Mouse (Mus musculus) gastrocnemius, postnatal 10 days (tissue): ENCODE results near the gene Pknox1. TPM values are rescaled to one million over a fixed set of nuclear protein-coding genes. Genes with fewer than 3 reads are reported as not detected.
"Not testable (repeated sequence)": the region's sequence is repeated elsewhere in the genome, so short reads cannot be mapped to it uniquely, and the experiment has no call there.

ENCODE experiments used
- DNase-seq: peaks from one replicate; pipeline ENCODE4 v3.0.0; 2021; ENCODE audit warnings: mixed read lengths
- long read RNA-seq, 2 experiments: library from polyadenylated mRNA; stranded (forward); transcript quantifications; one replicate each; pipeline ENCODE4 v2.0.0; 2021
- total RNA-seq, 2 experiments: library from RNA; stranded (reverse); gene quantifications; 2 replicates each; pipeline ENCODE4 v1.2.3; 2021

Pknox1 gene
- total RNA-seq: 10 to 100 TPM; 11.1 to 16.8 TPM
- long read RNA-seq, experiment 1, full-length matches to known transcripts: 21 of 30 reads
- long read RNA-seq, experiment 1, partial matches to known transcripts: 3 of 30 reads
- long read RNA-seq, experiment 1, other reads (novel, unspliced or antisense): 6 of 30 reads
- long read RNA-seq, experiment 2, full-length matches to known transcripts: 22 of 27 reads
- long read RNA-seq, experiment 2, partial matches to known transcripts: 1 of 27 reads
- long read RNA-seq, experiment 2, other reads (novel, unspliced or antisense): 4 of 27 reads

- DNase-seq: peak; percentile 96
These were observed at the start of gene Pknox1 for GRCm38 (mm10) chr17:31564015-31564857. Pknox1 (plus strand) TSS chr17:31564734.

DNA sequence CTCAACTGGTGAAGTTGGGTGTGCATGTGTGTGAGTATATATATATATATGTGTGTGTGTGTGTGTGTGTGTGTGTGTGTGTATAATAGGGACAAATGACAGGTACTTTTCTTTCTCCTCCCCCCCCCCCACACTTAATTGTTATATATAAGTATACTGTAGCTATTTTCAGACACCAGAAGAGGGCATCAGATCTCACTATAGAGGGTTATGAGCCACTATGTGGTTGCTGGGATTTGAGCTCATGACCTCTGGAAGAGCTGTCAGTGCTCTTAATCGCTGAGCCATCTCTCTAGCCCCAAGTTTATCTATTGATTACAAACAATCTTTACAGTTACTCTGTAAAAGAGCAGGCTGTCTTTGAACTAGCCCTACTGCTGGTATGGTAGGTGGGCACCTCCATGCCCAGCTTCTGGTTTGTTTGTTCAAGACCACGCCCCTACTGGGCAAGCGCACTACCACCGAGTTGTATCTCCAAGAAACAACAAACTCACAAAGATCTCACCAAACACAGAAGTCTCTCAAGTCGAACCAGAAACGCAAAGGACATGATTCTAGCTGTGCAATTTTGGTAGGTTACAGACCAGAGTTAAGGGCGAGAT, 45.1 kb upstream of the Pknox1 start:
- DNase-seq: no peak

DNA sequence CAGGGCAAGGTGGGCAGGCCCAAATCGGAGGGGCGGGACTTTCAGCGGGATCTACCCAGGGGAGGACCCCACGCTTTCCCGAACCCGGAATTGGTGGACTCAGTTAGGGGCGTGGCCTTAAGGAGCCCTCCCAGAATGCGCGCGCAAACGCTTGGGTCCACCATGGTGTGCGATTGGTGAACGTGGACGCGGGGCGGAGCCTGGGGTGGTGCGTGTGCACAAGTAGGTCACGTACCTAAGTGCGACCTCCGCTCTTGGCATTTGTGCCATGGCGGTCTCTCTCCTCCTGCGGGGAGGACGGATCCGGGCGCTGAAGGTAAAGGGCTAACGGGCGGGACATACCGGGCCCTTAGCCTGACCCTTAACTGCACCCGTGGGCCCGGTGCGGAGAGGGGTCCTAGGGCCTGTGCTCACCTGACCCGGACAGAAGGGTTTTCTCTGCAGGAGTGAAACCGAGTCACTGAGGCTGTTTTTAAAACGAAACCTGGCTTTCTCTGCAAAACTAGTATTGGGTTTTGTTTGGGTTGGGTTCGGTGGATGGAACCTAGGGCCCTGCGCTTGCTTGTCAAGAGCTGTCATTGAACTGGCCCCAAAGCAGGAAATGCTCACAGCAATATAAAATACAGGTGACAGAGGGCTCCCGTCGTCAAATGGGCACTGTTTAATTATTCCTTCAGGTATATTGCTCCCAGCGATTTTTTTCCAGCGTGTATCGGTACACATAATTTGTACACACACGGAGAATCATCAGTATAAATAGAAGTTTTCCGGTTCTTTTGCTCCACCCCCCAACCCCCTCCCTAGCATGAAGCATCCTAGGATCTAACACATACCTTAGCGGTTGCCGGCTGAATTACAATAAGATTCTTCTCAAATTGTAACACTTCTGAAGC, 44.3 kb upstream of the Pknox1 start, which contains the start of the genes Wdr4 and Ndufv3:
TSS of gene Wdr4 (minus strand) at position 35 of the 893 bp plus-strand sequence.
TSS of gene Ndufv3 (plus strand) at position 170 of the 893 bp plus-strand sequence.
- peak; percentile 99 for DNase-seq

DNA sequence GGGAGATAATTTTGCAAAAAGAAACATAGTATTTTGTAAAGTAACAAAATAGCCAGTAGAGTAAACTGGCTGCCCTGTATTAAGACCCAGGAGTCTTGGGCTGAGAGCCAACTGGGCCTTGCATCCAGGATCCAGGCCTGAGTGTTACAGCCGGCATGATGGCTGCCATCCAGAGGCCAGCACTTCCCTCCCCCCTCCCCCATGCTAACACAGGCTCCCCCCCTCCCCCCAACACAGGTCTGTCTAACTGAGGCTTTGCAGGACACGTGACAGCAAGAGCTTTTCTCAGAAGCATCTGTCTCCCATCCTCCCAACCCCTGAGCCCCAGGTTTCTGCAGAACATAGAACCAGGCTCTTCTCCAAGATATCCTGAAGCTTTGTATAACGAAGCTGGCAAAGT, 43.6 kb upstream of the Pknox1 start:
- DNase-seq: peak; percentile 66

DNA sequence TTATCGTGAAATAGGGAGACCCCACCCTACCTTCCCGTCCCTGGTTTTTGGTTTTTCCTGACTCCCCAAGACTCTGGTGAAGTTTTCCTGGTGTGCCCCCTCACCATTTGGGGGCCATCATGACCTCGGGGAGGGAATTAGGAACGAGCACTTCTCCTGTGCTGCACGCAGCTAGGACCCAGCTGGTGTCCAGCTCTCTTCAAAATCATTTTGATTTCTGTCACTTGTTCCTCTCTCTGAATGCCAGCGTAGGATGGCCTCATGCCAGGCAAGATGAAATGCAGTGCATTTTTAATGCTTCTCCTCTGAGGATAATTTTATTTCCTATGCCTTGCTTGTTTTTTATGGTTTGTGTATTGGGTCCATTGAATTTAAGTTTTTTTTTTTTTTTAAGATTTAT, 42.6 kb upstream of the Pknox1 start:
- DNase-seq: no peak

- no peak for DNase-seq
These were observed 39.4 kb upstream of the Pknox1 start for GRCm38 (mm10) chr17:31525114-31525513.

GRCm38 (mm10) chr17:31525816-31526215, 38.7 kb upstream of the Pknox1 start:
- no peak for DNase-seq

GRCm38 (mm10) chr17:31529314-31529713, 35.2 kb upstream of the Pknox1 start:
- DNase-seq: no peak

GRCm38 (mm10) chr17:31531441-31532158, 32.9 kb upstream of the Pknox1 start:
- no peak for DNase-seq

GRCm38 (mm10) chr17:31532331-31532730, 32.2 kb upstream of the Pknox1 start:
- DNase-seq: not testable (repeated sequence)

- no peak for DNase-seq
These were observed 29.2 kb upstream of the Pknox1 start for GRCm38 (mm10) chr17:31535358-31535757.

DNA sequence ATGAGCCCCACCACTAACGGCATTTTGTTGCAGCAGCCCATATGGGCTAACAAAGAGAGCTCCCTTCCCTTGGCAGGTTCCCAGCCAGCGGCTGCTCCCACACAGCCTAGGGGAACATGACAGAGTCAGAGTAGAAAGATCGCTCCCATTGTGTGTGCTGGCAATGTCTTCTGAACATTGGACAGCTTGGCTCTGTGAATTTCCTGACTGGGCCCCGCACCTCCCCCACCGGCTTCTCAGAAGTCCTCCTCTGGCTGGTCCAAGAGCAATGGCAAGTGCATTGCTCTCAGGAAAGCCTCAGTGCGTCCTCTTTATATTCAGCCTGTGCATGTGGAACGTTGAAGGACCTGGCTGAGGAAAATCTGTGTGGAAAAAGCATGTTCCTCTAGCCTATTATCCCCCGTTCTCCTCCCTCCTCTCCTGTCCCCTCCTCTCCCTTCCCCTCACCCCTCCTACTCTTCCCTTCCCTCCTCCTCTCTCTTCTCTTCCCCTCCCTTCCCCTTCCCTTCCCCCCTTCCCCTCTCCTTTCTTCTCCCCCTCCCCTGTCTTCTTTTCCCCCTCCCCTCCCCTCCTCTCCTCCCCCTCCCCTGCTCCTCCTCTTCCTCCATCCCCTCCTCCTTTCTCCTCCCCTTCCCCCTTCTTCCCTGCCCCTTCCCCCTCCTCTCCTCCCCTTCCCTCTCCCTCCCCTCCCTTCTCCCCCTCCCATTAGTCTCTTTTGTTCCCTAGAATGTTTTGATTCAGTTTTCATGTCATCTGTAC, 28.5 kb upstream of the Pknox1 start:
- peak; percentile 73 for DNase-seq

GRCm38 (mm10) chr17:31540101-31540500, 24.4 kb upstream of the Pknox1 start:
- DNase-seq: no peak

DNA sequence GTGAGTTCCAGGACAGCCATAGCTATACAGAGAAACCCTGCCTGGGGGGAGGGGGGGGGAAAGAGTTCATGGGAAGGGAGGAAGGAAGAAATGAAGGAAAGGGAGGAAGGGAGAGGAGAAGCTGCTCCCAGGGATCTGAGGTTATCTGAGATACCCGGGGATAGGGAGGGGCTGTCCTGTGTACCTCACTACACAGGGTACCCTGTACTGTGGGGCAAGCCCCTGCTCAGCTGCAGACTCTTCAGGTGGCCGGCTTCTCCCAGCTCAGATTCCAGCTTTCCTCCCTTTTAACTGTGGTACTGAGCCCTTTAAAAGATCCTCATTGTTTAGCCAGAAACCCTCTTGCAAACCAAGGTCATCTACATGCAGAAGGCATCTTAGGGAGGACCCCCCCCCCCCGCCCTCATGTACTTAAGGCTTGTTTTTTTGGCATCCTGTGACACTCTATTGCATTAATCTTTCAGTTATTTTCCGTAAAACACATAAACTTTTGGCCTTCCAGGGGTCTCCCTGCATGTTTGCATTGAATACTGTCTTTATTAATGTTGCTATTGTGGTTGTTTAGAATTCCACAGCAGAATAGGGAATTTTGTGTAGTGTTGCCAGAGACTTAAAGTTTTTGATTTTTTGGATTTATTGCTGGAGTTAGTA, 23.6 kb upstream of the Pknox1 start:
- no peak for DNase-seq

DNA sequence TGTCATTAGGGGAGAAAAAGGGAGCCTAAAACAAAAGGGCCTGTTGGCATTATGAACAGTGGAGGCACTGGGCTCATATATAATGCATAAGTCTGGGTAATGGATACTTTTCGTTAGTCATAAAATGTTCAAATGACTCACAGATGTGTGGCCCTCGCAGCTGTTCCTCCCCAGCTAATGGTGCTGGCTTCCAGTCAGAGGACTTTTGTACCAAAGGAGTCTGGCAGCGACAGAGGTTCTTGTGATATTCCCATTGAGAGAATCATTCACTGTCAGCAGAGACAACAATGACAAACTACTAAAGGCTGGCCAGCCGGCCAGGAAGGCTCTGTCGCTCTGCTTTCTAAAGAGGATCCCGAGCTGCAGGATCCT, 23.1 kb upstream of the Pknox1 start:
- peak; percentile 23 for DNase-seq

DNA sequence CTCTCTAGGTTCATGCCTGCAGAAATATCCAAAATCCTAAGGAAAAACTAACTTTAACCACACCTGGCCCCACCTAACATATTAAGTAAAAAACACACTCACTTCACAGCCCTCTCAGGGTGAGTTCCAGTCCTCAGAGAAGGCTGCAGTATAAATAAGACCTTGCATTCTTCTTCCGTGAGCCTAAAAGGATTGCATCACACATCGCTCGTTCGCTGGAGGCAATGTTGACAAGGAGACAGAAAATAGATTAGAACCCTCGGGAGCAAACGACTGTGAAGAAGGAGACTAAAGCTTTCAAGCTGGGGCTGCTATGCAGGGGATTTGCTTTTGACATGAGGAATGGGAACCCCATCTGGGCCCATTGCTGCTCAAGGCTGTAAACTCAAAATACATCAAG, 21.0 kb upstream of the Pknox1 start:
- DNase-seq: no peak

DNA sequence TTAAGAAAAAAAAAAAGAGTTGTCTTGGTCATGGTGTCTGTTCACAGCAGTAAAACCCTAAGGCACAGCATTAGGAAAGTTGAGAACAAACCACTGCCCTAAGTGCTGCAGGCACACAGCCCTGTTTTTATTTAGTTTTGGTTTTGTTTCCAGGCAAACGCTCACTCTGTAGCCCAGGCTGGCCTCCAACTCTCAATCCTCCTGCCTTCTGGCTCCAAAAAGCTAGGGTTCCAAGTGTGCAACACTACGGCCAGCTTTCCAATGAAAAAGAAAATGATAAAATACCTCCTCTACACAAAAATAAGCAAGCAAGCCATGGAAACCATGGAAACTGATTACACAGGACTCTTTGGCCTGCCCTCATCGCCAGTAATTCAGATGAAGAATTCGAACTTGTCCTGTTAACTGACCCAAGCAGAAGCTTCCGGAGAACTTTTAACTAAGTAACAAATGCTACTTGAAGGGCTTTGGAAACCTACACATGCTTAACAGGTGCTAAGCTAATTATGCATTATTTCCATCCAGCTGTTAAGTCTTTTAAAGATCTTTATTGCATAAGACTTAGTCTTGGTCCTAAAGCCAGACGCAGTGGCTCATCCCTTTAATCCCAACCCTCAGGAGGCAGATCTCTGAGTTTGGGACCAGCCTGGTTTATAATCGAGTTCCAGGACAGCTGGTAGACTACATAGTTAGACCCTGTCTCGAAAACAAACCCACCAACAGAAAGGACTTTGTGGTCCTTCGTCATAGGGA, 17.9 kb upstream of the Pknox1 start:
- no peak for DNase-seq

DNA sequence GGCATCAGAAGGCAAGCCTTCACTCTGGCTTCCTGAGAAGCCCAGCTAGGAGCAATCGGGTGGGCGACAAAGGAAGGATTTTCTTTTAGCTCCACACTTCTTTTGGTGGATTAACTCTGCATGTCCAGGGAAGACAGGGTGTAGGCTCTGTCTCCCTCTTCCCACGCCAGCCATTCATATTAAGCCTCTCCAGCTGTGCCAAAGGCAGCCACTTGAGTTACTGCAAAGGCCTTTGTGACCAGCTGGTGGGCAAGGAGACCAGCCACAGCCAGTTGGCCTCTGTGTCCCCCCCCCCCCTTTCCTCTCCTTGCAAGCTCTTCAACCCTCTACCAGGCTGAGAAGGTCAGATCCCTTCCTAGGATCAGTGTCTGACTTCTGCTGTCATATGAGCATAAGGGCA, 16.6 kb upstream of the Pknox1 start:
- DNase-seq: no peak

DNA sequence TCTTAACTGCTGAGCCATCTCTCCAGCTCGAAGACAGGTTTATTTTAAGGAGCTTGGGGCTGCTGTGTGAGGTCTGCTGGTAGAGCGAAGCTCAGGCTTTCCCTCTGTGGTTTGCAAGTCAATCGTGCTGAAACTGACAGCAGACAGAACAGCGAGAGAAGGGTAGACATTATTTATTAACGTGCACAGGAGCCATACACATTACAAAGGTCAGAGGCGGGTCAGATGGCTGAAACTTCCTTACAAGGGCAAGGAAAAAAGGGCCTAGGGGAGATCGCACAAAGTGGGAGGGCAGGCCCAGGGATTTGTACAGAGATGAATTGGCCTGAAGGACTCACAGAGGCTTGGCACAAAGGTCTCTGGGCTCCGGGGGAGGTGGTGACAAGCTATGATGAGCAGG, 15.1 kb upstream of the Pknox1 start:
- DNase-seq: no peak
